Mouse (Mus musculus) embryo, embryonic 9.5 days (tissue): Measurements from ENCODE around the gene Ppp2r3a.
A peak's percentile ranks its signal among the peaks of the same experiment; 100 is the strongest.

Experiments
- DNase-seq: peaks from one replicate; pipeline ENCODE4 v3.0.0-alpha.2; 2017; ENCODE audit errors: extremely low spot score

Gene Ppp2r3a

GRCm38 (mm10) chr9:101074332-101075021, 177.1 kb downstream of the Ppp2r3a start:
- peak; percentile 81 for DNase-seq

- no peak for DNase-seq
Measured at GRCm38 (mm10) chr9:101073987-101074331, 177.6 kb downstream of the Ppp2r3a start, which contains the start of gene Msl2. Msl2 (plus strand) TSS chr9:101074101.

- DNase-seq: peak; percentile 98
Measured at GRCm38 (mm10) chr9:101073041-101073986, 178.3 kb downstream of the Ppp2r3a start.

- no peak for DNase-seq
Measured at GRCm38 (mm10) chr9:101072506-101072905, 179.1 kb downstream of the Ppp2r3a start.

GRCm38 (mm10) chr9:101069781-101070180, 181.8 kb downstream of the Ppp2r3a start:
- no peak for DNase-seq

GRCm38 (mm10) chr9:101065076-101065602, 186.5 kb downstream of the Ppp2r3a start:
- DNase-seq: no peak

GRCm38 (mm10) chr9:101062253-101062780, 189.3 kb downstream of the Ppp2r3a start:
- no peak for DNase-seq

- DNase-seq: no peak
Measured at GRCm38 (mm10) chr9:101061035-101061434, 190.6 kb downstream of the Ppp2r3a start.

GRCm38 (mm10) chr9:101057156-101057555, 194.4 kb downstream of the Ppp2r3a start:
- DNase-seq: no peak
